Mouse (Mus musculus) cerebellum, adult 2 months (tissue): ENCODE results near the gene Klf13.

ENCODE experiments used
- CTCF ChIP-seq: fragments of 200-500 bp; IDR thresholded peaks from 2 replicates; pipeline ENCODE4 v1.5.1; 2011; ENCODE audit warnings: low read depth, mild to moderate bottlenecking, control low read depth, low read length, moderate library complexity, borderline replicate concordance; ENCODE audit not compliant: insufficient read depth
- POLR2A ChIP-seq: fragments of 200-500 bp; IDR thresholded peaks from 2 replicates; pipeline ENCODE4 v1.6.1; 2011; ENCODE audit warnings: low read length, control low read depth, borderline replicate concordance; ENCODE audit not compliant: insufficient read depth

DNA sequence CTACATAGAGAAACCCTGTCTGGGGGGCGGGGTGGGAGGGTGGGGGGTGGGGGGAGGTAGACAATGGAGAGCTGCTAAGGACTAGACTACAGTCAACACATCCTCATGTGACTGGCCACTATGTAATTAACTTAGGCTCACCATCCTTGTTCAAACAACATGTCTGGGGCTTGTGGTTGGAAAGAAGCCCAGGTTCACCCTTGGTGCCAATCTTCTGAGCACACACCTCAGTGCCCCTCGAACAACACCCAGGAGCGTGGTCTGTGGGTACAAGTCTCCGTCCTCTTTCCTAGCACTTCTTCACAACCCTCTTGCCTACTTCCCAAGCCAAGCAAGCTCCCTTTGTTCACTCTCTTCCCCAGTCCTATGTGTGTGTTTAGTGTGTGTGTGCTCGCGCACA lies 11.6 kb downstream of the Klf13 start:
- TF ChIP-seq CTCF (no peak), POLR2A (no peak)
